Mouse (Mus musculus): Measurements from ENCODE around the gene Gadd45b. TPM values are rescaled to one million over a fixed set of nuclear protein-coding genes. Genes with fewer than 3 reads are reported as not detected.
A peak's percentile ranks its signal among the peaks of the same experiment; 100 is the strongest.

The Gadd45b gene
- polyA plus RNA-seq, 2 experiments, result 36.6 to 46.2 TPM

GRCm38 (mm10) chr10:80952449-80952848 lies 22.6 kb downstream of the Gadd45b start:
- Histone ChIP-seq H3K27me3 (ENCODE audit: control insufficient read depth, insufficient read depth, low read length) (no peaks in the 10 kb centered on the region), H3K36me3 (ENCODE audit: control insufficient read depth, insufficient read depth, low read length) (no peaks in the 10 kb centered on the region), H3K4me3 (replicated peaks; ENCODE audit: low read length) (no peak overlapping the region), H3K4me1 (ENCODE audit: control insufficient read depth, insufficient read depth, low read length) (peaks cover 13% of the 10 kb centered on the region; the same call in 1 of the 2 replicates), H3K4me2 (replicated peaks; ENCODE audit: low read depth, low read length, severe bottlenecking) (no peak overlapping the region), H3K9ac (ENCODE audit: low read depth, low read length, severe bottlenecking) (no peak overlapping the region), H3K9me3 (ENCODE audit: control insufficient read depth, low read length) (no peaks in the 10 kb centered on the region), H3K27ac (replicated peaks; ENCODE audit: low read depth, low read length) (no peak overlapping the region)
- no peak for TF ChIP-seq POLR2A (IDR thresholded peaks at IDR 0.05; ENCODE audit: borderline replicate concordance, extremely low read depth, insufficient read depth, insufficient read length)
- DNase-seq (ENCODE audit: low spot score) (no peak), ATAC-seq (ENCODE audit: low FRiP score, low read depth) (no peak)
- 76% methylated on average over 15 of the region's 15 CpGs for WGBS

GRCm38 (mm10) chr10:80954415-80954814 lies 24.5 kb downstream of the Gadd45b start:
- no peak for ATAC-seq (ENCODE audit: low FRiP score, low read depth)
- no peak overlapping the region for H3K4me2 ChIP-seq (replicated peaks; ENCODE audit: low read depth, low read length, severe bottlenecking)
- no peak overlapping the region for H3K4me3 ChIP-seq (replicated peaks; ENCODE audit: low read length)
- H3K9me3 ChIP-seq (ENCODE audit: control insufficient read depth, low read length), result no peaks in the 10 kb centered on the region
- no peak for TF ChIP-seq POLR2A (IDR thresholded peaks at IDR 0.05; ENCODE audit: borderline replicate concordance, extremely low read depth, insufficient read depth, insufficient read length)
- 64% methylated on average over 13 of the region's 13 CpGs for WGBS
- DNase-seq (ENCODE audit: low spot score), result no peak
- H3K4me1 ChIP-seq (ENCODE audit: control insufficient read depth, insufficient read depth, low read length), result peaks cover 4% of the 10 kb centered on the region; the same call in 1 of the 2 replicates
- no peaks in the 10 kb centered on the region for H3K36me3 ChIP-seq (ENCODE audit: control insufficient read depth, insufficient read depth, low read length)
- no peak overlapping the region for H3K9ac ChIP-seq (ENCODE audit: low read depth, low read length, severe bottlenecking)
- H3K27ac ChIP-seq (replicated peaks; ENCODE audit: low read depth, low read length), result no peak overlapping the region
- H3K27me3 ChIP-seq (ENCODE audit: control insufficient read depth, insufficient read depth, low read length), result no peaks in the 10 kb centered on the region

DNA sequence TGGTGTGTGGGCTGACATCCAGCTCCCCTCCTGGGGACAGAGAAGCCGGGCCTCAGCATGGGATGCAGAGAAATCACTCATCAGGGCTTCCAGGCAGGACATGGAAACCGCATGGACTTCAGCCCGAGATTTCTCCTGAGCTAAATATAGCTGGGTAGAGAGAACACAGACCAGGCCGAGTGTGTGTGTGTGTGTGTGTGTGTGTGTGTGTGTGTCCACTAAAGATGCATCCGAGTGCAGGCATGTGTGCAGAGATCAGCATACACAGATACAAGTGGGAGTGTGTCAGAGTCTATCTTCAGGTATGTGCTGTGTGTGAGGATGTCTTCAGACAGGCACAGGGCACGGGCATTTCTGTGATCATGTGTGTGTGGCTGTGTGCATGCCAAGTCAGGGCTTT lies 25.0 kb downstream of the Gadd45b start:
- Histone ChIP-seq H3K9ac (ENCODE audit: low read depth, low read length, severe bottlenecking) (no peak overlapping the region), H3K4me2 (replicated peaks; ENCODE audit: low read depth, low read length, severe bottlenecking) (no peak overlapping the region), H3K4me1 (ENCODE audit: control insufficient read depth, insufficient read depth, low read length) (peaks cover 4% of the 10 kb centered on the region; the same call in 1 of the 2 replicates), H3K27ac (replicated peaks; ENCODE audit: low read depth, low read length) (no peak overlapping the region), H3K36me3 (ENCODE audit: control insufficient read depth, insufficient read depth, low read length) (no peaks in the 10 kb centered on the region), H3K9me3 (ENCODE audit: control insufficient read depth, low read length) (no peaks in the 10 kb centered on the region), H3K4me3 (replicated peaks; ENCODE audit: low read length) (no peak overlapping the region), H3K27me3 (ENCODE audit: control insufficient read depth, insufficient read depth, low read length) (no peaks in the 10 kb centered on the region)
- TF ChIP-seq POLR2A (IDR thresholded peaks at IDR 0.05; ENCODE audit: borderline replicate concordance, extremely low read depth, insufficient read depth, insufficient read length), result no peak
- DNase-seq (ENCODE audit: low spot score) (no peak), ATAC-seq (ENCODE audit: low FRiP score, low read depth) (0 out of 2 replicates have a peak, but pooled peaks have one; percentile 17)
- 63% methylated on average over 6 of the region's 6 CpGs for WGBS

DNA sequence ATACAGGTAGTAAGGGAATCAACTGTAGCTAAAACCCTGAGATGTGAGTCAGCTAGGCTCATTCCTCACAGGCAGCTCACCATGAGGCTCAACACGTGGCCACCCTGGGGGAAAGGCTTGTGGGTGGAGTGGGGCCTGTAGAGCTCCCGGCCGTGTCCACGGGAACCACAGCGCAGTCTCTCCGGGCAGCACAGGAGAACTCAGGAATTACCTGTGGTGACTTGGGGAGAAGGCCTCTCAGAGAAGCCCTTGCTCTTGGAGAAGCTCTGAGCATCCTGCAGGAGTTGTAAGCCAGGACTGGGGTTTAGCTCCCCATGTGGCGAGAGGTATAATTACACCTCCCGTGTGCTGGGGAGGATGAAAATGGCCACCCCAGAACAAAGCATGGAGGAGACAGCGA lies 25.7 kb downstream of the Gadd45b start:
- Histone ChIP-seq H3K27ac (replicated peaks; ENCODE audit: low read depth, low read length) (no peak overlapping the region), H3K4me2 (replicated peaks; ENCODE audit: low read depth, low read length, severe bottlenecking) (no peak overlapping the region), H3K4me3 (replicated peaks; ENCODE audit: low read length) (no peak overlapping the region), H3K4me1 (ENCODE audit: control insufficient read depth, insufficient read depth, low read length) (peaks cover 8% of the 10 kb centered on the region; the same call in 1 of the 2 replicates), H3K27me3 (ENCODE audit: control insufficient read depth, insufficient read depth, low read length) (no peaks in the 10 kb centered on the region), H3K9ac (ENCODE audit: low read depth, low read length, severe bottlenecking) (no peak overlapping the region), H3K36me3 (ENCODE audit: control insufficient read depth, insufficient read depth, low read length) (no peaks in the 10 kb centered on the region), H3K9me3 (ENCODE audit: control insufficient read depth, low read length) (no peaks in the 10 kb centered on the region)
- 24% methylated on average over 9 of the region's 9 CpGs for WGBS
- no peak for TF ChIP-seq POLR2A (IDR thresholded peaks at IDR 0.05; ENCODE audit: borderline replicate concordance, extremely low read depth, insufficient read depth, insufficient read length)
- DNase-seq (ENCODE audit: low spot score) (peak; percentile 64), ATAC-seq (ENCODE audit: low FRiP score, low read depth) (peak; percentile 78)

GRCm38 (mm10) chr10:80956385-80956784 lies 26.5 kb downstream of the Gadd45b start:
- H3K4me3 ChIP-seq (replicated peaks; ENCODE audit: low read length), result no peak overlapping the region
- TF ChIP-seq POLR2A (IDR thresholded peaks at IDR 0.05; ENCODE audit: borderline replicate concordance, extremely low read depth, insufficient read depth, insufficient read length), result no peak
- H3K4me2 ChIP-seq (replicated peaks; ENCODE audit: low read depth, low read length, severe bottlenecking), result no peak overlapping the region
- H3K4me1 ChIP-seq (ENCODE audit: control insufficient read depth, insufficient read depth, low read length), result peaks cover 14% of the 10 kb centered on the region
- H3K36me3 ChIP-seq (ENCODE audit: control insufficient read depth, insufficient read depth, low read length), result no peaks in the 10 kb centered on the region
- ATAC-seq (ENCODE audit: low FRiP score, low read depth), result no peak
- no peak for DNase-seq (ENCODE audit: low spot score)
- 91% methylated on average over 8 of the region's 8 CpGs for WGBS
- no peaks in the 10 kb centered on the region for H3K27me3 ChIP-seq (ENCODE audit: control insufficient read depth, insufficient read depth, low read length)
- no peak overlapping the region for H3K9ac ChIP-seq (ENCODE audit: low read depth, low read length, severe bottlenecking)
- no peak overlapping the region for H3K27ac ChIP-seq (replicated peaks; ENCODE audit: low read depth, low read length)
- H3K9me3 ChIP-seq (ENCODE audit: control insufficient read depth, low read length), result no peaks in the 10 kb centered on the region

- Histone ChIP-seq H3K27ac (replicated peaks; ENCODE audit: low read depth, low read length) (no peak overlapping the region), H3K9me3 (ENCODE audit: control insufficient read depth, low read length) (no peaks in the 10 kb centered on the region), H3K4me2 (replicated peaks; ENCODE audit: low read depth, low read length, severe bottlenecking) (no peak overlapping the region), H3K36me3 (ENCODE audit: control insufficient read depth, insufficient read depth, low read length) (no peaks in the 10 kb centered on the region), H3K9ac (ENCODE audit: low read depth, low read length, severe bottlenecking) (no peak overlapping the region), H3K27me3 (ENCODE audit: control insufficient read depth, insufficient read depth, low read length) (no peaks in the 10 kb centered on the region), H3K4me3 (replicated peaks; ENCODE audit: low read length) (no peak overlapping the region), H3K4me1 (ENCODE audit: control insufficient read depth, insufficient read depth, low read length) (peaks cover 17% of the 10 kb centered on the region)
- DNase-seq (ENCODE audit: low spot score) (no peak), ATAC-seq (ENCODE audit: low FRiP score, low read depth) (no peak)
- WGBS, result 71% methylated on average over 6 of the region's 6 CpGs
- no peak for TF ChIP-seq POLR2A (IDR thresholded peaks at IDR 0.05; ENCODE audit: borderline replicate concordance, extremely low read depth, insufficient read depth, insufficient read length)
These were observed 27.0 kb downstream of the Gadd45b start for GRCm38 (mm10) chr10:80956901-80957300.
